ENCODE assay signal across 17 mouse cellular contexts in the genomic region with DNA sequence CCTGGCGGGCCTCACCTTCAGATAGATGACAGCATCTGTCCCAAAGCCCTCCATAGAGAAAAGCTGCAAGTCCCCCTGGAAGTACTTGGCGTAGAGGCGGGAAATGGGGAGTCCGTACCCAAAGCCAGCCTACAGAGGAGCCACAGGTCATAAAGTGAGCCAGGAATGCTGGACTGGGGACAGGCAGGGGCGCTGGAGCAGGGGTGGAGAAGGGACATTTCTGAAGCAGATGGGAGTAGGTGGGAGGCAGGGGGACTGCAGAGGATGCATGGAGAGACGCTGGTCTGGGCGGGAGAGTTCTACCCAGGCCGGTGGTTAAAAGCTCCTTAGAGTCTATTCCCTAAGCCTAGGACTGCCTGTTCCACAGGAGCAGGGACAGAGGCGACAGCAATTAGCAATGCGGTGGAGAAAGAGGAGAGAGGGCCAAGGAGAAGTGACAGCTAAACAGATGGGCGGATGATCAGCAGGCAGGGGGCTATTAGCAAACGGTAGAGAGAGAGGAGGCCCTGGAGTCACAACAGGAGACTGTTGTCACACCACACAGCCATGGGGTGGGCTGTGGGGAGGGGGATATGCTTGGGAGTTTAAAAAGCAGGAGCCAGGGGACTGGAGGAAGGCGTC. TPM values are rescaled to one million over a fixed set of nuclear protein-coding genes. Genes with fewer than 3 reads are reported as not detected.
DNase-seq lines count a peak whose midpoint lies in the region; ATAC-seq lines count a peak whose summit lies in the region.
"Had no signal": no experiment of that assay in that cellular context is flagged by ENCODE, and none has a peak within 500 bp of the region (broad histone marks: within the 10 kb centered on the region; RNA-seq: fewer than 3 reads in every experiment).

No protein-coding gene starts in this region.

- H3K9me3 ChIP-seq in forebrain, embryonic 10.5 days, result no peaks in the 10 kb centered on the region
- H3K9me3 ChIP-seq in forebrain, embryonic 11.5 days (ENCODE audit: control insufficient read depth, low read length), result no peaks in the 10 kb centered on the region
- H3K9me3 ChIP-seq in neural tube, embryonic 12.5 days, result no peaks in the 10 kb centered on the region
- H3K9me3 ChIP-seq in hindbrain, embryonic 15.5 days, result no peaks in the 10 kb centered on the region
- H3K9me3 ChIP-seq: lung, embryonic 15.5 days had no signal

- H3K27ac ChIP-seq in forebrain, embryonic 10.5 days, result peak overlapping the region; percentile 44
- no peak overlapping the region for H3K27ac ChIP-seq in forebrain, embryonic 11.5 days (ENCODE audit: low read depth, low read length)
- no peak overlapping the region for H3K27ac ChIP-seq in neural tube, embryonic 12.5 days
- 0 out of 2 replicates have a peak overlapping the region, but pooled peaks have one; percentile 35 for H3K27ac ChIP-seq in hindbrain, embryonic 15.5 days (replicated peaks)
- H3K27ac ChIP-seq: lung, embryonic 15.5 days had no signal

- 47% methylated on average over 13 of the region's 13 CpGs for WGBS in forebrain, embryonic 10.5 days
- WGBS in forebrain, embryonic 11.5 days, result 43% methylated on average over 13 of the region's 13 CpGs
- 16% methylated on average over 13 of the region's 13 CpGs for WGBS in neural tube, embryonic 12.5 days
- WGBS in hindbrain, embryonic 15.5 days, result 36% methylated on average over 13 of the region's 13 CpGs

- no peak overlapping the region for H3K9ac ChIP-seq in forebrain, embryonic 11.5 days (ENCODE audit: low read length)
- H3K9ac ChIP-seq in neural tube, embryonic 12.5 days, result no peak overlapping the region
- no peak overlapping the region for H3K9ac ChIP-seq in hindbrain, embryonic 15.5 days
- H3K9ac ChIP-seq: lung, embryonic 15.5 days had no signal

- H3K4me1 ChIP-seq in forebrain, embryonic 10.5 days, result peaks cover 24% of the 10 kb centered on the region
- no peaks in the 10 kb centered on the region for H3K4me1 ChIP-seq in forebrain, embryonic 11.5 days (replicated peaks; ENCODE audit: control insufficient read depth, insufficient read depth, low read length)
- H3K4me1 ChIP-seq in neural tube, embryonic 12.5 days, result peaks cover 10% of the 10 kb centered on the region
- H3K4me1 ChIP-seq in hindbrain, embryonic 15.5 days (replicated peaks), result peaks cover 25% of the 10 kb centered on the region

- ATAC-seq in forebrain, embryonic 11.5 days (replicated peaks; ENCODE audit: low FRiP score), result no peak
- ATAC-seq in neural tube, embryonic 12.5 days (ENCODE audit: low FRiP score, low read depth), result no peak
- ATAC-seq in hindbrain, embryonic 15.5 days (ENCODE audit: low FRiP score, low read depth), result no peak
- no peak for ATAC-seq in inflammation-experienced regulatory T-cells, adult 6 months
- ATAC-seq: activated CD4-positive, CD25-positive, alpha-beta regulatory T cell, adult 4 months had no signal

- no peak for DNase-seq in forebrain, embryonic 10.5 days (ENCODE audit: extremely low spot score, low spot score)
- no peak for DNase-seq in forebrain, embryonic 11.5 days (ENCODE audit: low spot score)
- DNase-seq in neural tube, embryonic 10.5 days (ENCODE audit: extremely low spot score, low spot score), result no peak
- peak; percentile 63 for DNase-seq in retina, postnatal 1 day
- no peak for DNase-seq in gastrocnemius, adult 8-10 months (ENCODE audit: low spot score in 2 of 2)
- DNase-seq: adrenal gland, postnatal 25 days; gastrocnemius, postnatal 36 days; heart, postnatal 36 days; kidney, adult 8-10 months; liver had no signal

- H3K4me2 ChIP-seq in forebrain, embryonic 11.5 days (ENCODE audit: low read depth, low read length, severe bottlenecking), result no peak overlapping the region
- 0 out of 2 replicates have a peak overlapping the region, but pooled peaks have one; percentile 9 for H3K4me2 ChIP-seq in neural tube, embryonic 12.5 days (replicated peaks)
- no peak overlapping the region for H3K4me2 ChIP-seq in hindbrain, embryonic 15.5 days
- H3K4me2 ChIP-seq: heart, embryonic 11.5 days; lung, embryonic 15.5 days had no signal

- H3K36me3 ChIP-seq in forebrain, embryonic 10.5 days (replicated peaks), result peaks cover 35% of the 10 kb centered on the region
- peaks cover 9% of the 10 kb centered on the region; the same call in 1 of the 2 replicates for H3K36me3 ChIP-seq in forebrain, embryonic 11.5 days (ENCODE audit: control insufficient read depth, insufficient read depth, low read length)
- H3K36me3 ChIP-seq in neural tube, embryonic 12.5 days, result peaks cover 33% of the 10 kb centered on the region
- peaks cover 25% of the 10 kb centered on the region for H3K36me3 ChIP-seq in hindbrain, embryonic 15.5 days

- no peak overlapping the region for H3K4me3 ChIP-seq in forebrain, embryonic 10.5 days
- H3K4me3 ChIP-seq in forebrain, embryonic 11.5 days (ENCODE audit: low read depth, low read length), result no peak overlapping the region
- no peak overlapping the region for H3K4me3 ChIP-seq in neural tube, embryonic 12.5 days
- H3K4me3 ChIP-seq in hindbrain, embryonic 15.5 days, result no peak overlapping the region
- H3K4me3 ChIP-seq: lung, embryonic 15.5 days; myocyte had no signal

- H3K27me3 ChIP-seq in forebrain, embryonic 10.5 days (ENCODE audit: poor library complexity, severe bottlenecking), result no peaks in the 10 kb centered on the region
- H3K27me3 ChIP-seq in forebrain, embryonic 11.5 days (ENCODE audit: control insufficient read depth, insufficient read depth, low read length), result no peaks in the 10 kb centered on the region
- H3K27me3 ChIP-seq in neural tube, embryonic 12.5 days (replicated peaks), result no peaks in the 10 kb centered on the region; the same call in 1 of the 2 replicates
- H3K27me3 ChIP-seq in hindbrain, embryonic 15.5 days, result no peaks in the 10 kb centered on the region
- H3K27me3 ChIP-seq: lung, embryonic 15.5 days had no signal

RNA-seq across cellular contexts. Expression of a gene that starts 13.2 kb away (rescaled TPM):
- polyA plus RNA-seq in forebrain, embryonic 10.5 days (2016; fragmentation: Nextera tagmentation; extraction: Ambion mirVana), result 12.1 and 12.5 TPM in 2 replicates
- 16.5 and 17.4 TPM in 2 replicates for polyA plus RNA-seq in forebrain, embryonic 11.5 days (2014; fragmentation: Nextera tagmentation; extraction: Ambion mirVana)
- 20.5 and 20.6 TPM in 2 replicates for polyA plus RNA-seq in neural tube, embryonic 12.5 days (2016; fragmentation: Nextera tagmentation; extraction: Ambion mirVana)
- 26.2 and 33.4 TPM in 2 replicates for polyA plus RNA-seq in hindbrain, embryonic 15.5 days (2015; fragmentation: Nextera tagmentation; extraction: Ambion mirVana)
- polyA plus RNA-seq in inflammation-experienced regulatory T-cells, adult 6 months (2017; shearing (Covaris generic)), result 1 to 10 TPM; 2.4 to 9.2 (median 8.2) TPM
- total RNA-seq in gastrocnemius, adult 8-10 months (2022), result 100 to 1,000 TPM; 484 to 519 (median 495) TPM

RNA-seq across cellular contexts. Expression of a gene that starts 18.3 kb away (rescaled TPM):
- polyA plus RNA-seq in forebrain, embryonic 10.5 days (2016; fragmentation: Nextera tagmentation; extraction: Ambion mirVana), result 35.8 and 36.7 TPM in 2 replicates
- 56.8 and 59.2 TPM in 2 replicates for polyA plus RNA-seq in forebrain, embryonic 11.5 days (2014; fragmentation: Nextera tagmentation; extraction: Ambion mirVana)
- 101 and 106 TPM in 2 replicates for polyA plus RNA-seq in neural tube, embryonic 12.5 days (2016; fragmentation: Nextera tagmentation; extraction: Ambion mirVana)
- 146 and 176 TPM in 2 replicates for polyA plus RNA-seq in hindbrain, embryonic 15.5 days (2015; fragmentation: Nextera tagmentation; extraction: Ambion mirVana)
- polyA plus RNA-seq in inflammation-experienced regulatory T-cells, adult 6 months (2017; shearing (Covaris generic)), result under 1 TPM; 0.18 to 0.61 (median 0.46) TPM
- under 1 TPM; 0.24 to 0.62 (median 0.45) TPM for total RNA-seq in gastrocnemius, adult 8-10 months (2022)

RNA-seq across cellular contexts. Expression of a gene that starts 37.1 kb away (rescaled TPM):
- 8.7 and 10.7 TPM in 2 replicates for polyA plus RNA-seq in forebrain, embryonic 10.5 days (2016; fragmentation: Nextera tagmentation; extraction: Ambion mirVana)
- 17.2 and 18.6 TPM in 2 replicates for polyA plus RNA-seq in forebrain, embryonic 11.5 days (2014; fragmentation: Nextera tagmentation; extraction: Ambion mirVana)
- 18.2 and 19.7 TPM in 2 replicates for polyA plus RNA-seq in neural tube, embryonic 12.5 days (2016; fragmentation: Nextera tagmentation; extraction: Ambion mirVana)
- polyA plus RNA-seq in hindbrain, embryonic 15.5 days (2015; fragmentation: Nextera tagmentation; extraction: Ambion mirVana), result 20.7 and 21.4 TPM in 2 replicates
- polyA plus RNA-seq in inflammation-experienced regulatory T-cells, adult 6 months (2017; shearing (Covaris generic)), result 10 to 100 TPM; 19.1 to 24.8 (median 24.8) TPM
- total RNA-seq in gastrocnemius, adult 8-10 months (2022), result 10 to 100 TPM; 15.8 to 23.9 (median 19.4) TPM

RNA-seq across cellular contexts. Expression of a gene that starts 48.6 kb away (rescaled TPM):
- polyA plus RNA-seq in forebrain, embryonic 10.5 days (2016; fragmentation: Nextera tagmentation; extraction: Ambion mirVana), result 5.5 and 6.5 TPM in 2 replicates
- 4.4 and 5.4 TPM in 2 replicates for polyA plus RNA-seq in forebrain, embryonic 11.5 days (2014; fragmentation: Nextera tagmentation; extraction: Ambion mirVana)
- polyA plus RNA-seq in neural tube, embryonic 12.5 days (2016; fragmentation: Nextera tagmentation; extraction: Ambion mirVana), result 7.6 and 9.3 TPM in 2 replicates
- 17.9 and 19.8 TPM in 2 replicates for polyA plus RNA-seq in hindbrain, embryonic 15.5 days (2015; fragmentation: Nextera tagmentation; extraction: Ambion mirVana)
- 1 to 10 TPM in 2 of 3 experiments, under 1 TPM in 1; 0.93 to 2.2 (median 1.0) TPM for polyA plus RNA-seq in inflammation-experienced regulatory T-cells, adult 6 months (2017; shearing (Covaris generic))
- total RNA-seq in gastrocnemius, adult 8-10 months (2022), result 1 to 10 TPM; 3.6 to 5.3 (median 4.1) TPM

RNA-seq across cellular contexts. Expression of a gene that starts 51.8 kb away (rescaled TPM):
- polyA plus RNA-seq in forebrain, embryonic 10.5 days (2016; fragmentation: Nextera tagmentation; extraction: Ambion mirVana), result not detected in 2 replicates
- not detected in 2 replicates for polyA plus RNA-seq in forebrain, embryonic 11.5 days (2014; fragmentation: Nextera tagmentation; extraction: Ambion mirVana)
- polyA plus RNA-seq in neural tube, embryonic 12.5 days (2016; fragmentation: Nextera tagmentation; extraction: Ambion mirVana), result 0.80 and 0.90 TPM in 2 replicates
- 0.19 TPM in 1 of 2 replicates, not detected in the other for polyA plus RNA-seq in hindbrain, embryonic 15.5 days (2015; fragmentation: Nextera tagmentation; extraction: Ambion mirVana)
- polyA plus RNA-seq in inflammation-experienced regulatory T-cells, adult 6 months (2017; shearing (Covaris generic)), result not detected
- 100 to 1,000 TPM; 272 to 306 (median 288) TPM for total RNA-seq in gastrocnemius, adult 8-10 months (2022)
- total RNA-seq: adrenal gland, postnatal 25 days had no signal

Comparison
In these comparisons a context has a peak if more than half of its experiments do, and no peak if none do; other contexts are left out.
1. H3K27ac ChIP-seq: peak in forebrain, embryonic 10.5 days (single experiment) and hindbrain, embryonic 15.5 days (single experiment); none in forebrain, embryonic 11.5 days (single experiment) and neural tube, embryonic 12.5 days (single experiment).
2. RNA of a gene that starts 18.3 kb away (polyA plus RNA-seq): 146 to 176 TPM in hindbrain, embryonic 15.5 days, 101 to 106 TPM in neural tube, embryonic 12.5 days, 56.8 to 59.2 TPM in forebrain, embryonic 11.5 days and 35.8 to 36.7 TPM in forebrain, embryonic 10.5 days; 0.18 to 0.61 TPM in inflammation-experienced regulatory T-cells, adult 6 months; every median in the first group is over 10 times any median in the second.